Mouse (Mus musculus): ENCODE data around the gene Sfmbt2.

Gene Sfmbt2

DNA sequence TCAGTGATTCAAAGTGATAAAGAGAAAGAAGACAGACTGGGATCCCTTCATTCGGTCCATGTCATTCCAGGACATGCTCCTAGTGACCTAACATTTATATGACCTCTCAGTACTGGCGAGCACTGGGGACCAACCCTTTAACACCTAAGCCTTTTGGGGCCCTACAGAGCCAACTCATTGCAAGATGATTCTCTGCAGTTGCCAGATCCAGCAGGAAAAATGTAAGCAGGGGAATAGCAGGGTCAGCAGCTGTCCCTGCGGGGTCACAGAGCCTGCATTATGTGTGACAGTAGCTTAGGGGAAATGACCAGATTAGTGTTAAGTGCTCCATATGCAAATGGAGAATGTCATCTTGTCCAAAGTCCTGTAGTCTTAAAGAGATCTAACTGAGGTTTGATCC, 195.2 kb downstream of the Sfmbt2 start:
- DNase-seq (ENCODE audit: low spot score in 2 of 2) = no peak

DNA sequence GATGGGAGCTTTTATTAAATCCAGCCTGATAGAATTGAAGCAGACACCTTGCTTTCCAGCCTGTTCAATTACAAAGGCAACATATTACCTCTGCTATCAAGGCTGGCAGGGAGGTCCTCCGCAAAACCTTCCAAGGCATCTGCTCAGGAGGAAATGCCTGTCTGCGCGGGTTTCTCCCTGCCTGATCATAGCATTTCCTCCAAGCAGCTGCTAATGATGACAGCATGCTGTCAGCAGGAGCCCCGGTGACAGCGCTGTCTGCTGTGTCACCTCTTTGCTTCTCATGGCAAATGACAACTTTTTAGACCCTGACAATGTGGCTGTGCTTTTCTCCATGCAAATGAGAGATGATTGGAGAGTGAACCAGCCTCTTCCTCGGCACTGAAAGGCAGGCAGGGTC, 199.1 kb downstream of the Sfmbt2 start:
- no peak for DNase-seq (ENCODE audit: low spot score in 2 of 2)

DNA sequence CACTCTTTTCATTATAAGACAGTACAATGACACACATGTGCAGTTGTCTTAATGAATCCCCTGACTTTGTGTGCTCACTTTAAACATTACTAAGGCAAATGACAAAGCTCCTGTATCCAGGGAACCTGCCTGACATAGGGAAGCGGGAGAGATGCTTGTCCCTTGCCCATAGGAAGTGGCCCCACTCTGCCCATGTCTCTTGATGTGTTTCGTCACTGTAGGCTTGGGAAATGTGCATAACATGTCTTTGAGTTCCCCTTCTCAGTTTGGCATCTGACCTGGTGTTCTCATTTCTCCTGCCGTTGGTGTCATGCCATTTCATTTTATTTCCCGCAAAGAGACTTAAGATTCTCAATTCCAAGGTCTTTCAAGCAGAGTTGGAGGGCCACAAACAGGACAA, 202.0 kb downstream of the Sfmbt2 start:
- DNase-seq (ENCODE audit: low spot score in 2 of 2) = no peak

DNA sequence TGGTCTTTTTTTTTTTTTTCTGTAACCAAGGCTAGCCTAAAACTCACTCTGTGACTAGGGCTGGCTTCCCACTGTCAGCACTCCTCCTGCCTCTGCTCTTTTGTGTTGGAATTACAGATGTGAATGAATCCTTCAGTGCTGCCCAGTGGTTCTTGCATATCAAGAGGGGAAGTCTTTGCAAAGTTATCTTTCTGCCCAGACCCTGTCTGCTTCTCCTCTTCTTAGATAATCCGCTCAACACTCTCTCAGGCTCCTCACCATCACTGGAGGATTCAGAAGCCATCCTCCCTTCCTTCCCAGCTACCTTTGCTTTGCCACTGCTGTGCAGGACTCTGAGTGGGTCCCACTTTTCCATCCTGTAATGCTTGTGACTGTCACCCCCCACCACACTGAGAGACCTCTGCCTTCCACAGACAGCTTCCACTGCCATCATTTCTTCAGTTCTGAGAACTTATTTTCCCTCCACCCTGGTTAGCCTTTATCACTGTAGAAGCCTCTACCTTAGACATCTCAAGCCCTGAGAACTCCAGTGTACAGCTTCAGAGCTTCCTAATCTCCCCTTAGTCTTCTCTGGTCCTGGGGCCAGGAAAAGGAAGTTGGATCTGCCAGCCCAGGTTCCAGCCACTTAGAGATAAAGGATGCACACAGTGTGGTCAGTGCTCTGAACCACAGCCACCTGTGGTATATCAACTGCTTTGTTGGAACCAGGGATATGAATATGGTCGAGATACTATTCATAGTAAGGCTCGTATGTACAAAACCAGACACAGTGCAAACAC, 205.8 kb downstream of the Sfmbt2 start:
- DNase-seq (ENCODE audit: low spot score in 2 of 2) = no peak

DNA sequence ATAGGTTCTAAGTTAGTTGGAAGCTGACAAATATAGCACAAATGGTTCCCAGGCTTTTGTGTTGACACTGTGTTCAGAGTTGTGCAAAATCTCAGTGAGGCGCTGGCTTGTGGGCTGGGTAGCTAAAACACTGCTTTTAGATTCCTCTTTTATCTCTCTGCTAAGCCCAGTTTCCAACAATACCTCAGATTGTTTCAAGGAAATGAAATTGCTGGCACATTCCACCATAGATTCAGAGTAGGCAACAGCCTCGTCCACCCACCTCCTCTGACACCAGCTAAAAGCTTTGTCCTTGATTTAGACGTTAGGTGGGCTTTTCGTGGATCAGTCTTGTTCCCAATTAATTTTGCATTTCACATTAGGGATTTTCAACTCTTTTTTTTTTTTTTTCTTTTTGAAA, 212.4 kb downstream of the Sfmbt2 start:
- DNase-seq (ENCODE audit: low spot score in 2 of 2) = no peak

DNA sequence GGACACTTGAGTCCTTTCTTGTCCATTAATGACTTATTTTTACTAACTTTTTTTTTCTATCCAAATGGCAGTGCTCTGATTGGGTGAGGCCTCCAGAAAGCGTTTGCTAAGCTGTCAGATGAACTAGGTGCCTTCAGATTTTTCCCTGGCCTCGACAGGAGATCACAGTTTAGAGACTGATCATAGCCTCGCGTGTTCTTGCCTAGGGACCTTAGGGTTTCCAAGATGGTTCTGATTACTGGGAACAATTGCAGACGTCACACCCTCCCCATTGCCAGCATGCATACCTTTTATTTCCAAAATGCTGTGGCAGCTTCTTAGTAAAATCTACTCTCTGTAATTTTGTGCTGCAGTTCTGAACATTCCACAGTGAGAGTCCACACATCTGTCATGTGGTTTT, 212.8 kb downstream of the Sfmbt2 start:
- DNase-seq (ENCODE audit: low spot score in 2 of 2) = no peak

DNA sequence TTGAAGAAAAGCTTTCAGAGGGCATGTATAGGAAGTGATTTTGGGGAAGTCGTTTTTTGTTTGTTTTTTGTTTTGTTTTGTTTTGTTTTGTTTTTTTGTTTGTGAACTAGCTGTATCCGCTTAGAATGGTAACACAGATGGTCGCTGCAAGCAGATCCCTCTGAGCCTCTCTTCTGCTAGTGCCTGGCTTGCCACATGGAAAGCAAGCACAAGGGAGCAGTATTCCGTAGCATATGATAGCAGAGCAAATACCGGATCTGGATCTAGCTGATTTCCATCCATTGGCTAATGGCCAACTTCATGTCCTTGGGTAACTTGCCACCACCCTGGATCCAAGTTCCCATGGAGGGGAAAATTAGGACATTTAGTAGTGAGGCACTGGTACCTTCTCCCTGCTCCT, 221.0 kb downstream of the Sfmbt2 start:
- no peak for DNase-seq (ENCODE audit: low spot score in 2 of 2)

DNA sequence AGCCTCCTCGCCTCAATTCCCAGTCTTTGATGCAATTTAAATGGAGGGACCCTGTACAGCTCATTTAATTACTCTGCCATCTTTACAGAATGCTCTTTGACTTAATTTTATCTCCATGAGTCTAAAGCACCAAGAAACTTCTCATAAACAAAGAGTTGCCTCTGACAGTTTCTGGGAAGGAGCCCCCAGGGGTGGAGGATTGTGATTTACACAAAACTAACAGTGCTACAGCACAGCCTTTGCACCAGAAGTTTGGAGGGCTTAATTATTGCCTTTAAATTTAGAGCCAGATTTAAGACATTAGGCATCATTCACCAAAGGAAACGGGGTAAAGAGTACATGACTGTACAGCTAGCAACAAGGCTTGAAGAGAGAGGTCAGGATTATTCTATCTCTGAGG, 245.2 kb downstream of the Sfmbt2 start:
- no peak for DNase-seq (ENCODE audit: low spot score in 2 of 2)

All from natural killer cell, adult 2 months (primary cell).